Mouse (Mus musculus): ENCODE results near the gene Hdac4. TPM values are rescaled to one million over a fixed set of nuclear protein-coding genes. Genes with fewer than 3 reads are reported as not detected.
A peak's percentile ranks its signal among the peaks of the same experiment; 100 is the strongest.

Gene Hdac4
- polyA plus RNA-seq, 1 experiment from 2014 or later = 23.9 TPM

DNA sequence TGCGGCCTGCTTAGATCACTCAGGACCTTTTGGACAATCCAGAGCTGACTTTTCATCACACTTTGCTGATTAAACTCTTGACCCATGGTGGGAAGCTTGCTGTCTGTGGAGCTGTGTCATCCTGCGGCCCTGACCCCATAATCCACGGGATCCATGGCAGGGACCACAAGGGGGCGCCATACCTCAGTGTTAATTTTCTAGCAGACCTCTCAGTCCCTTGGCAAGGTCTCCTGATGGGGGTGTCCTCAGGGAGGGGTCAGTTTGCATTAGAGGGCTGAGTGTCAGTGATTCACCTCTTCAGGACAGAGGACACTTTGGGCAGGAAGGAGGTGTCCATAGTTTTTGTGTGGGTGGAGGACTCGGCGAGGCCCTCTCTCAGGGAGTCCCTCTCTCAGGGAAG is 281.6 kb downstream of the Hdac4 start:
- Histone ChIP-seq H3K27me3 (ENCODE audit: control insufficient read depth, insufficient read depth, low read length) (no peaks in the 10 kb centered on the region), H3K4me3 (ENCODE audit: low read depth, low read length) (no peak overlapping the region), H3K4me2 (ENCODE audit: low read depth, low read length) (no peak overlapping the region), H3K27ac (replicated peaks; ENCODE audit: low read depth, low read length) (no peak overlapping the region), H3K9me3 (replicated peaks; ENCODE audit: control insufficient read depth, low read length) (no peaks in the 10 kb centered on the region), H3K36me3 (replicated peaks; ENCODE audit: control insufficient read depth, insufficient read depth, low read depth, low read length) (no peaks in the 10 kb centered on the region), H3K4me1 (ENCODE audit: control insufficient read depth, insufficient read depth, low read length) (0 out of 2 replicates have a peak, but pooled peaks cover 2% of the 10 kb centered on the region), H3K9ac (replicated peaks; ENCODE audit: low read length) (no peak overlapping the region)
- DNase-seq (ENCODE audit: low spot score) (peak; percentile 65), ATAC-seq (replicated peaks; ENCODE audit: insufficient number of reproducible peaks, low FRiP score, low TSS enrichment, low read depth) (no peak)
- WGBS = 41% methylated on average over 6 of the region's 6 CpGs

DNA sequence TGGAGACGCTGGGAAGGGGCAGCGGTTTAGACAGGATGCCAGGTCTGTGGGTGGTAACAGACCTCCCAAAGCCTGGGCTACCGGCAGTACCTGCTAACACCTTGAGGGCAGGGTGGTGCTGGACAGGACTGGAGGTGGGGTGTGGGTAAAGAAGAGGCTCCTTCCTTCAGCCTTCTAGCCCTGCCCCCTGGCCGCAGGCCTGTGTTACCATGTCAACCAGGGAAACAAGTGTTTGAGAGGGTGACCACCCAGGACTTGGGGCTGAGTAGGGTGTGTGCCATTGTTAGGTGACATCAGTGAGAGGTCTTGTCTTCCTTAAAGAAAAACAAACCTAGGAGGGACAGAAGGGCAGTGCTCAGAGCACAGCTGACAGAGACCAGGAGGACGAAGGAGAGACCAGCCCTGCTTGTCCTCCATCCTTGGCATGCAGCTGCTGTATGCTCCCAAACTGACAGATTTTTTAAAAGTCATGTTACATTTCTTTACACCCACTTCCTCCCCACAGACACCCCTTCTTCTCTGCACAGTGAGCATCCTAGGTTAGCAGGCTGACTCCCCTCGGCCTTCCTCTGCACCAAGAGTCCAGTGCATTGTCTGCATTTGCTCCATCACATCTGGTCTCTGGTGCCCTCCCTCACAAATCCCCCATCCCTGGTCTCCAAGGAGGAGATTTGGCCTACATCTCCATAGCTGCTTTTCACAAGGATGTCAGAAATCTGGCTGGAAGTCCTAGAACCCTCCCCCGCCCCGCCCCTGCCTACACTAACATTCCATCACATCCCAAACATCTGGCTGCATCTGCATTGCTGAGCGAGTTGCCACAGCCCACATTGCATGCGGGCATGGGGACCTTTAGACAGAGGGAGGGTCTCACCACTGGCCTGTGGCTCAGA is 283.0 kb downstream of the Hdac4 start:
- H3K27me3 ChIP-seq (ENCODE audit: control insufficient read depth, insufficient read depth, low read length) = no peaks in the 10 kb centered on the region
- H3K4me2 ChIP-seq (ENCODE audit: low read depth, low read length) = no peak overlapping the region
- 52% methylated on average over 10 of the region's 10 CpGs for WGBS
- DNase-seq (ENCODE audit: low spot score) (peak; percentile 29), ATAC-seq (replicated peaks; ENCODE audit: insufficient number of reproducible peaks, low FRiP score, low TSS enrichment, low read depth) (0 out of 2 replicates have a peak, but pooled peaks have one; percentile 17)
- no peaks in the 10 kb centered on the region for H3K9me3 ChIP-seq (replicated peaks; ENCODE audit: control insufficient read depth, low read length)
- H3K27ac ChIP-seq (replicated peaks; ENCODE audit: low read depth, low read length) = 0 out of 2 replicates have a peak overlapping the region, but pooled peaks have one; percentile 11
- H3K9ac ChIP-seq (replicated peaks; ENCODE audit: low read length) = no peak overlapping the region
- H3K4me1 ChIP-seq (ENCODE audit: control insufficient read depth, insufficient read depth, low read length) = 0 out of 2 replicates have a peak, but pooled peaks cover 2% of the 10 kb centered on the region
- H3K4me3 ChIP-seq (ENCODE audit: low read depth, low read length) = no peak overlapping the region
- no peaks in the 10 kb centered on the region for H3K36me3 ChIP-seq (replicated peaks; ENCODE audit: control insufficient read depth, insufficient read depth, low read depth, low read length)

DNA sequence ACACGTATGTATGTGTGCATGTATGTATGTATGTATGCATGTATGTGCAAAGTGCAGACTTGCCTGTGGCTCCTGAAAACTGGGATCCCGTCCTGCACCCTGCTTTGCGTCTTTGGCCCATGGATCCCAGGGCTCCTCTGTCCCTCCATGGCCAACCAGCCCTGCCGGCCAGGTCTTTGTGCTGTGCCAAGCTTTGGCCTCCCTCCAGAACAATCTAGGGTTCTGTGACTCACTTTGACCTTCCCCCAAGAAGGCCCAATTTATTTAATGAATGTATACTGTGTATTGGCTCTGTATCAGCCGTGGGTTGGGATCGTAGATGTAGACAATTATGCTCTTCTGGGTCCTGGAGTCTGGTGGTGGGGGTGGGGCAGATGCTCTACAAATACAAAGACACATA is 290.2 kb downstream of the Hdac4 start:
- Histone ChIP-seq H3K4me1 (ENCODE audit: control insufficient read depth, insufficient read depth, low read length) (no peaks in the 10 kb centered on the region), H3K9me3 (replicated peaks; ENCODE audit: control insufficient read depth, low read length) (no peaks in the 10 kb centered on the region), H3K4me3 (ENCODE audit: low read depth, low read length) (no peak overlapping the region), H3K27ac (replicated peaks; ENCODE audit: low read depth, low read length) (no peak overlapping the region), H3K9ac (replicated peaks; ENCODE audit: low read length) (no peak overlapping the region), H3K36me3 (replicated peaks; ENCODE audit: control insufficient read depth, insufficient read depth, low read depth, low read length) (no peaks in the 10 kb centered on the region), H3K27me3 (ENCODE audit: control insufficient read depth, insufficient read depth, low read length) (no peaks in the 10 kb centered on the region), H3K4me2 (ENCODE audit: low read depth, low read length) (no peak overlapping the region)
- ATAC-seq (replicated peaks; ENCODE audit: insufficient number of reproducible peaks, low FRiP score, low TSS enrichment, low read depth) (no peak), DNase-seq (ENCODE audit: low spot score) (no peak)
- 89% methylated on average over 6 of the region's 6 CpGs for WGBS

DNA sequence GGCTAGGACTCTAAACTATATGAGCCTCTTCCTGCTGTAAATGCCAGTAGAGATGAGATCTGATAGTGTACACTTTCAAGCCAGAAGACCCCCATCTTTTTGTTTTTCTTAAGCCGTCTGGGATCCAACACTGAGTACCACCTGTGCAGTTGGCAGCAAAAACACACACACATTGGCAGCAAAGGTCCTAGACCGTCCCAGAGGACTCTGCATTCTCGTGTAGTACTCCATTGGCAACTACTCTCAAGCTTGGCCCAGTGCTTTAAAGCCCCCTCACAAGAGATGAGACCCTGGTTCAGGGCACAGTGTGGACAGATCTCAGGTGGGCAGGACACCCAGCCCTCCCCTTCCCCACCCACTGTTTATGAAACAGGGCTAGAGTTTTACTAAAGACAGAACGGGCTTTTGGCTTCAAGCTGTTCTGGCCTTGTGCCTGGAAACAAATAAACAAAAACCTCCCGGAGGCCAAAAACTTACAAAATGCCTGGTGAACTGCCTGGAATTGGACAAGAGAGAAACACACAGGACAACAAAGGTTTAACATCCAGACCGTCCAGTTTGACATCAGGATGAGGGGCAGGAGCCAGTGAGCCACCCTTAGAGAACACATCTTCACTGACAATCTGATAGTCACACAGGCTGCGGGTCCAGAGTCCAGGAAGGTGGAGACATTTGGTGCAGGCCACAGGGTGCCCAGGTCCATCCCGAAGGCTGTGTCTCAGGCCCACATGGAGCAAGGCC is 292.1 kb downstream of the Hdac4 start:
- Histone ChIP-seq H3K9ac (replicated peaks; ENCODE audit: low read length) (no peak overlapping the region), H3K4me2 (ENCODE audit: low read depth, low read length) (no peak overlapping the region), H3K9me3 (replicated peaks; ENCODE audit: control insufficient read depth, low read length) (no peaks in the 10 kb centered on the region), H3K4me1 (ENCODE audit: control insufficient read depth, insufficient read depth, low read length) (no peaks in the 10 kb centered on the region), H3K4me3 (ENCODE audit: low read depth, low read length) (no peak overlapping the region), H3K36me3 (replicated peaks; ENCODE audit: control insufficient read depth, insufficient read depth, low read depth, low read length) (no peaks in the 10 kb centered on the region), H3K27me3 (ENCODE audit: control insufficient read depth, insufficient read depth, low read length) (no peaks in the 10 kb centered on the region), H3K27ac (replicated peaks; ENCODE audit: low read depth, low read length) (no peak overlapping the region)
- DNase-seq (ENCODE audit: low spot score) = no peak
- 74% methylated on average over 8 of the region's 8 CpGs for WGBS
- no peak for ATAC-seq (replicated peaks; ENCODE audit: insufficient number of reproducible peaks, low FRiP score, low TSS enrichment, low read depth)

DNA sequence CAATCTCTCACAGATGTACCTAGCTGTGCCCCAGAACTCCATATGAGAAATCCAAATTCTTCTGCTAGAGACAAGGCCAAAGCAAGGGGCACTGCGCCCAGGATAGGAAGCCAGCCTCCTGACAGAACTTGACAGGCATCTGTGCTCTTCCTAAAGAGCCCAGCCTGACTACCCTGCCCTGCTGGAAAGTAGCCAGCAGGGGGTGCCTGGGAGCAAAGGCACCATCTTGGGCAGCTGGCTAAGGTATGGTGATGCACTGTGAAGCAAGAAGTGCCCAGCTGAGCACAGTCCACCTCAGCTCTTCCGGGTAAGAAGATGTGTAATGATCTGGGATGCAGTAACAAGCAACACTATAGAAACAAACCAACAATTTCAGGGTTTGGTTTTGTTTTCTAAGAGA is 298.4 kb downstream of the Hdac4 start:
- Histone ChIP-seq H3K4me2 (ENCODE audit: low read depth, low read length) (no peak overlapping the region), H3K9me3 (replicated peaks; ENCODE audit: control insufficient read depth, low read length) (no peaks in the 10 kb centered on the region), H3K9ac (replicated peaks; ENCODE audit: low read length) (no peak overlapping the region), H3K36me3 (replicated peaks; ENCODE audit: control insufficient read depth, insufficient read depth, low read depth, low read length) (no peaks in the 10 kb centered on the region), H3K27me3 (ENCODE audit: control insufficient read depth, insufficient read depth, low read length) (no peaks in the 10 kb centered on the region), H3K4me1 (ENCODE audit: control insufficient read depth, insufficient read depth, low read length) (no peaks in the 10 kb centered on the region), H3K4me3 (ENCODE audit: low read depth, low read length) (no peak overlapping the region), H3K27ac (replicated peaks; ENCODE audit: low read depth, low read length) (no peak overlapping the region)
- ATAC-seq (replicated peaks; ENCODE audit: insufficient number of reproducible peaks, low FRiP score, low TSS enrichment, low read depth) = no peak
- DNase-seq (ENCODE audit: low spot score) = no peak
- WGBS = 85% methylated on average over 2 of the region's 2 CpGs

DNA sequence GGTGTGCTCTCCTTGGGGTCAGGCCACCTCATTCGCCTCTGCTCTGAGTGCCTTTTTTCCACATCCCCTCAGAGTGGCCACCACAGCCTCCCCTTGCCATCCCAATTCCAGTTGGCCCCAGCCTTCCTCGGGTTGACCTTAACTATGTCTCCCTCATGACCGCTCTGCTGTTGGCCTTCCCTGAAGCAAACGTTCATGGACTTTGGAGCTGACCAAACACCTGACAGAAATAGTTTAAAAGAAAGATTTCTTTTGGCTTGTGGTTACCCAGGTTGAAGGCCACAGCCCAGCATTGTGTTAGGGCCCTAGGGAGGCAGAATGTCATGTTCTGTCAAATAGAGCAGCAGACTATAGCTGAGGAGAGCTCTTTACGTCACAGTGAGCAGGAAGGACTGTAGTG is 301.2 kb downstream of the Hdac4 start:
- Histone ChIP-seq H3K9ac (replicated peaks; ENCODE audit: low read length) (no peak overlapping the region), H3K27me3 (ENCODE audit: control insufficient read depth, insufficient read depth, low read length) (no peaks in the 10 kb centered on the region), H3K9me3 (replicated peaks; ENCODE audit: control insufficient read depth, low read length) (no peaks in the 10 kb centered on the region), H3K4me2 (ENCODE audit: low read depth, low read length) (no peak overlapping the region), H3K4me1 (ENCODE audit: control insufficient read depth, insufficient read depth, low read length) (no peaks in the 10 kb centered on the region), H3K4me3 (ENCODE audit: low read depth, low read length) (no peak overlapping the region), H3K27ac (replicated peaks; ENCODE audit: low read depth, low read length) (no peak overlapping the region), H3K36me3 (replicated peaks; ENCODE audit: control insufficient read depth, insufficient read depth, low read depth, low read length) (no peaks in the 10 kb centered on the region)
- no peak for DNase-seq (ENCODE audit: low spot score)
- WGBS = 89% methylated on average over 5 of the region's 5 CpGs
- no peak for ATAC-seq (replicated peaks; ENCODE audit: insufficient number of reproducible peaks, low FRiP score, low TSS enrichment, low read depth)

DNA sequence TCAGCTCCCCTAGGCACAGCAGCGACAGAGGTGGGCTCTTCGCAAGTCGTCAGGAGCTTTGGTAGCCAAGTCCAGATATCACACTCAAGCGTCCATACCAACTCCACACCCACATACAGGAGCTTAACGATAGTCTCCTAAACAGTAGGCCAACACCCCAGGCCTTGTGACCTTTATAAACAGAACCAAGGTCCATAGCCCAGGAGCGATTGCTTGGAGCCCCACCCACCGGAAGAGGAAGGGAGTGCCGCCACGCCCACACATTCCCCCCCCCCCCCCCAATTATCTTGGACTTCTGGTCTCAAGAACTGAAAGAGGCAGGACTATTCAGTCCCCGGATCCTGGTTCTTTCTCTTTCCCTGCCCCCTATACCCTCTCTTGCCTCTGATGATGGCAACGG is 301.9 kb downstream of the Hdac4 start:
- Histone ChIP-seq H3K4me1 (ENCODE audit: control insufficient read depth, insufficient read depth, low read length) (no peaks in the 10 kb centered on the region), H3K9ac (replicated peaks; ENCODE audit: low read length) (no peak overlapping the region), H3K9me3 (replicated peaks; ENCODE audit: control insufficient read depth, low read length) (no peaks in the 10 kb centered on the region), H3K4me3 (ENCODE audit: low read depth, low read length) (no peak overlapping the region), H3K27ac (replicated peaks; ENCODE audit: low read depth, low read length) (no peak overlapping the region), H3K27me3 (ENCODE audit: control insufficient read depth, insufficient read depth, low read length) (no peaks in the 10 kb centered on the region), H3K36me3 (replicated peaks; ENCODE audit: control insufficient read depth, insufficient read depth, low read depth, low read length) (no peaks in the 10 kb centered on the region), H3K4me2 (ENCODE audit: low read depth, low read length) (no peak overlapping the region)
- DNase-seq (ENCODE audit: low spot score) = no peak
- ATAC-seq (replicated peaks; ENCODE audit: insufficient number of reproducible peaks, low FRiP score, low TSS enrichment, low read depth) = no peak
- WGBS = 97% methylated on average over 11 of the region's 11 CpGs

DNA sequence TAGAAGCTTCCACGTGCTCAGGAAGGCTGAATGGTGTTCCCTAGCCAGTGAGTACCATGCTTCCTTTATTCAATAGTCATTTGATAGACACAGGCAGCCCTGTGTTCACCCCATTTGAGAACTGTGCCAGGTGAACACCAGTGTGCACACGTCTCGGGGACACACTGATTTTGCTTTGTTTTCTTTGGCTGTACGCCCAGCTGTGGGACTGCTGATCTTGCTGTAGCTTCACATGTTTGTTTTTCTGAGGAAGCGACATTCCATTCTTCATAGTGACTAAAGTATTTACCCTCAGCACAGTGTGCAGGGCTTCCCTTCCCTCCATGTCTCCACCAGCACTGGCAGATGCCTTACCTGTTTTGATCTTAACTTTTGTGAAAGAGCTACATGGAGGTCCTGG is 312.4 kb downstream of the Hdac4 start:
- no peak overlapping the region for H3K27ac ChIP-seq (replicated peaks; ENCODE audit: low read depth, low read length)
- H3K4me2 ChIP-seq (ENCODE audit: low read depth, low read length) = no peak overlapping the region
- H3K36me3 ChIP-seq (replicated peaks; ENCODE audit: control insufficient read depth, insufficient read depth, low read depth, low read length) = no peaks in the 10 kb centered on the region
- H3K4me3 ChIP-seq (ENCODE audit: low read depth, low read length) = no peak overlapping the region
- ATAC-seq (replicated peaks; ENCODE audit: insufficient number of reproducible peaks, low FRiP score, low TSS enrichment, low read depth) (no peak), DNase-seq (ENCODE audit: low spot score) (peak; percentile 23)
- H3K9ac ChIP-seq (replicated peaks; ENCODE audit: low read length) = no peak overlapping the region
- no peaks in the 10 kb centered on the region for H3K4me1 ChIP-seq (ENCODE audit: control insufficient read depth, insufficient read depth, low read length)
- H3K9me3 ChIP-seq (replicated peaks; ENCODE audit: control insufficient read depth, low read length) = no peaks in the 10 kb centered on the region; the same call in 1 of the 2 replicates
- no peaks in the 10 kb centered on the region for H3K27me3 ChIP-seq (ENCODE audit: control insufficient read depth, insufficient read depth, low read length)
- 64% methylated on average over 5 of the region's 5 CpGs for WGBS

All from embryonic facial prominence, embryonic 11.5 days (tissue).